9 mouse cellular contexts compared by ENCODE assay signal in the genomic region with DNA sequence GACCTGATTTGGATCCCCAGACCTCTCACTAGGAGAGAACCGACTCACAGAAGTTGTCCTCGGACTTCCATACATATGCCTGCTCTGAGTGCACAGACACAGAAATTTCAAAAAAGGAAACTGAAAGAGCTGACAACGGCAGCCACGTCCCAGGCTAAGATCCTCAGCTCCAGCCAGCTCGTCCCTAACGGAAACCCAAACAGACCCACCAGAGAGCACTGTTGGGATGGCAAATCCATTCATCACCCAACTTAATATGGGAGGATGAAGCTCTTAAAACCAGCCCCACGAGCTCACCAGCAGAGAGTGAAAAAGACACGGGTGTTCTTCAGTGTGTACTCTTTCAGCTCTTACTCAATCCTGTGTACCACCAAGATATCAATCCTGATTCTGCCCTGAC. TPM values are rescaled to one million over a fixed set of nuclear protein-coding genes. Genes with fewer than 3 reads are reported as not detected.
DNase-seq lines count a peak whose midpoint lies in the region; ATAC-seq and TF ChIP-seq lines count a peak whose summit lies in the region.
"Had no signal": no experiment of that assay in that cellular context is flagged by ENCODE, and none has a peak within 500 bp of the region (broad histone marks: within the 10 kb centered on the region; RNA-seq: fewer than 3 reads in every experiment).

No protein-coding gene starts in this region.

- WGBS in heart, embryonic 14.5 days: 56% methylated on average over 8 of the region's 8 CpGs
- WGBS in limb, embryonic 15.5 days: 62% methylated on average over 8 of the region's 8 CpGs
- 48% methylated on average over 8 of the region's 8 CpGs for WGBS in stomach, postnatal 0 days

- peak; percentile 9; the same call in 1 of the 2 replicates for TF ChIP-seq CTCF in stomach, postnatal 0 days (IDR thresholded peaks at IDR 0.05; ENCODE audit: low read depth)

- peak overlapping the region; percentile 36 to 86; a peak in 3 of 4 replicates for H3K27ac ChIP-seq in heart, embryonic 14.5 days (replicated peaks in 1 of 2; ENCODE audit: control insufficient read depth in 1 of 2, insufficient read depth in 1 of 2, low read depth in 2 of 2, low read length in 2 of 2)
- H3K27ac ChIP-seq in limb, embryonic 15.5 days: peak overlapping the region; percentile 51
- H3K27ac ChIP-seq in stomach, postnatal 0 days (replicated peaks): peak overlapping the region; percentile 40; the same call in 1 of the 2 replicates

- peaks cover 25% of the 10 kb centered on the region for H3K27me3 ChIP-seq in heart, embryonic 14.5 days (ENCODE audit: control insufficient read depth, insufficient read depth, low read length)
- H3K27me3 ChIP-seq in limb, embryonic 15.5 days: no peaks in the 10 kb centered on the region
- no peaks in the 10 kb centered on the region for H3K27me3 ChIP-seq in stomach, postnatal 0 days (ENCODE audit: control insufficient read depth, insufficient read depth, low read length)

- H3K9me3 ChIP-seq in heart, embryonic 14.5 days (ENCODE audit: control insufficient read depth, low read length): no peaks in the 10 kb centered on the region
- no peaks in the 10 kb centered on the region for H3K9me3 ChIP-seq in limb, embryonic 15.5 days
- H3K9me3 ChIP-seq in stomach, postnatal 0 days (ENCODE audit: control insufficient read depth, low read length): no peaks in the 10 kb centered on the region

- peak overlapping the region; percentile 87 for H3K4me2 ChIP-seq in heart, embryonic 14.5 days (ENCODE audit: low read length)
- no peak overlapping the region for H3K4me2 ChIP-seq in limb, embryonic 15.5 days
- H3K4me2 ChIP-seq in stomach, postnatal 0 days (replicated peaks; ENCODE audit: low read depth): no peak overlapping the region

- intact Hi-C loops in heart, postnatal 25 days (cut with DNase I): no loop called here

- peaks cover 36 to 57% of the 10 kb centered on the region in 2 experiments for H3K4me1 ChIP-seq in heart, embryonic 14.5 days (ENCODE audit: control insufficient read depth in 2 of 2, insufficient read depth in 2 of 2, low read length in 2 of 2)
- H3K4me1 ChIP-seq in limb, embryonic 15.5 days: peaks cover 97% of the 10 kb centered on the region
- peaks cover 22% of the 10 kb centered on the region for H3K4me1 ChIP-seq in stomach, postnatal 0 days (replicated peaks; ENCODE audit: control insufficient read depth, insufficient read depth)

- no peak for ATAC-seq in heart, embryonic 14.5 days (ENCODE audit: insufficient number of reproducible peaks, insufficient read depth, low FRiP score, low read depth)
- ATAC-seq in limb, embryonic 15.5 days (ENCODE audit: insufficient number of reproducible peaks, low FRiP score, low TSS enrichment, low read depth): no peak
- ATAC-seq in stomach, postnatal 0 days (ENCODE audit: low FRiP score, low TSS enrichment): no peak
- no peak for ATAC-seq in monocyte, adult 5-6 weeks (replicated peaks; ENCODE audit: insufficient number of reproducible peaks, low FRiP score, low TSS enrichment, poor library complexity, severe bottlenecking)

- H3K9ac ChIP-seq in heart, embryonic 14.5 days (ENCODE audit: low read length): 0 out of 2 replicates have a peak overlapping the region, but pooled peaks have one; percentile 19
- no peak overlapping the region for H3K9ac ChIP-seq in limb, embryonic 15.5 days
- no peak overlapping the region for H3K9ac ChIP-seq in stomach, postnatal 0 days (ENCODE audit: low read length)

- no peak for TF ChIP-seq EP300 in stomach, postnatal 0 days (optimal IDR thresholded peaks at IDR 0.05)

- DNase-seq in heart, postnatal 25 days (ENCODE audit: low spot score): no peak
- DNase-seq in retina, postnatal 1 day: peak; percentile 6
- DNase-seq in retina, embryonic 14.5 days (ENCODE audit: low spot score): no peak
- DNase-seq in stomach, postnatal 0 days (ENCODE audit: low spot score): no peak
- no peak for DNase-seq in right cerebral cortex, postnatal 14 days
- DNase-seq: cerebellum, adult 8-10 months had no signal

- H3K4me3 ChIP-seq in heart, embryonic 14.5 days (ENCODE audit: control insufficient read depth in 1 of 2, insufficient read depth in 1 of 2, low read depth in 1 of 2, low read length in 2 of 2): no peak overlapping the region; a peak in 1 of 4 replicates
- H3K4me3 ChIP-seq in limb, embryonic 15.5 days: no peak overlapping the region
- no peak overlapping the region for H3K4me3 ChIP-seq in stomach, postnatal 0 days (ENCODE audit: low read depth, low read length)

- peaks cover 9% of the 10 kb centered on the region for H3K36me3 ChIP-seq in heart, embryonic 14.5 days (ENCODE audit: control insufficient read depth, insufficient read depth, low read length)
- peaks cover 3% of the 10 kb centered on the region for H3K36me3 ChIP-seq in limb, embryonic 15.5 days
- H3K36me3 ChIP-seq in stomach, postnatal 0 days (ENCODE audit: control insufficient read depth, insufficient read depth, low read length): no peaks in the 10 kb centered on the region; the same call in 1 of the 2 replicates

RNA-seq across cellular contexts. Expression of a gene that starts 17.8 kb away (rescaled TPM):
- polyA plus RNA-seq in heart, embryonic 14.5 days (2014; fragmentation: Nextera tagmentation; extraction: Ambion mirVana): 21.2 and 21.6 TPM in 2 replicates
- 10 to 100 TPM; 27.5 to 32.3 TPM for total RNA-seq in heart, postnatal 25 days (2021)
- polyA plus RNA-seq in limb, embryonic 15.5 days (2015; fragmentation: Nextera tagmentation; extraction: Ambion mirVana): 23.1 and 24.3 TPM in 2 replicates
- 4.8 and 5.6 TPM in 2 replicates for polyA plus RNA-seq in stomach, postnatal 0 days (2015; fragmentation: Nextera tagmentation; extraction: Ambion mirVana)
- total RNA-seq in monocyte, adult 5-6 weeks (2017): 11.6 to 22.2 TPM (median 13.8 TPM) in 3 replicates

RNA-seq across cellular contexts. Expression of a gene that starts 53.7 kb away (rescaled TPM):
- 19.4 TPM in 2 replicates for polyA plus RNA-seq in heart, embryonic 14.5 days (2014; fragmentation: Nextera tagmentation; extraction: Ambion mirVana)
- 10 to 100 TPM; 34.9 to 38.8 TPM for total RNA-seq in heart, postnatal 25 days (2021)
- polyA plus RNA-seq in limb, embryonic 15.5 days (2015; fragmentation: Nextera tagmentation; extraction: Ambion mirVana): 26.2 and 30.5 TPM in 2 replicates
- polyA plus RNA-seq in stomach, postnatal 0 days (2015; fragmentation: Nextera tagmentation; extraction: Ambion mirVana): 10.6 and 11.7 TPM in 2 replicates
- total RNA-seq in monocyte, adult 5-6 weeks (2017): 40.0 to 69.7 TPM (median 50.1 TPM) in 3 replicates
